Mouse (Mus musculus): ENCODE data around the gene Tomm5.
A peak's percentile ranks its signal among the peaks of the same experiment; 100 is the strongest.
"Not testable (repeated sequence)": the region's sequence is repeated elsewhere in the genome, so short reads cannot be mapped to it uniquely, and the experiment has no call there.

Gene Tomm5

DNA sequence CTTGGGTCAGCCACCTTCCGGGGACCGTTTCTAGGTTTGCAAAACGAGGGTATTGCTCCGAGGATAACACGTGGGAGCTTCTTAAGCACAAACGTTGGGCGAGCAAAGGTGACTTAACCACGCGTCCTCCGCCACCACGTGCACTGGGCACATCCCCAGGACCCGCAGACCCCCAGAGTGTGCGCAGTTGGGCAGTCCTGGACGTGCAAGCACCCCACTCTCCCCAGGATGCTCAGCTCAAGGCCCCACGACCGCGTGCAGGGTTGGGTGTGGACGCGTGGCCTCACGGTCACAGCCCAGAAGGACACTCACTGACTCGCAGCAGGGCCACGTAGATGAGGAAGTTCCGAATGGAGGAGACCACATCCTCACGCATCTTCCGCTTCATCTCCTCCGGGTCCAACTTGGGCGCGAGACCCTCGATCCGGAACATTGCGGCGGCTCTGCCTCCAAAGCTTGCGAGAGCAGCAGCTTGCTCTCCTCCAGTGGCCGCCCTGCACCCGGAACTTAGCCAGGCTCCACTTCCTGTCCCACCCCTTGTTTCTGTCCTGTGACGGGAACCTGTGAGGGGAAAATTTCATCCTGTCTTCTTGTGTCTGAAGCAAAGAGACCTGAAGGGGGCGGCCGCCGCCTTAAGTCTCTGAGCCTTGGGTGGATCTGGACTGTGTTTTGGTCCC is at the start of gene Tomm5:
Gene Tomm5 (minus strand): TSS at position 514 of the 677 bp plus-strand sequence.
- DNase-seq (ENCODE audit: low spot score in 2 of 2), result peak; percentile 84 to 95

DNA sequence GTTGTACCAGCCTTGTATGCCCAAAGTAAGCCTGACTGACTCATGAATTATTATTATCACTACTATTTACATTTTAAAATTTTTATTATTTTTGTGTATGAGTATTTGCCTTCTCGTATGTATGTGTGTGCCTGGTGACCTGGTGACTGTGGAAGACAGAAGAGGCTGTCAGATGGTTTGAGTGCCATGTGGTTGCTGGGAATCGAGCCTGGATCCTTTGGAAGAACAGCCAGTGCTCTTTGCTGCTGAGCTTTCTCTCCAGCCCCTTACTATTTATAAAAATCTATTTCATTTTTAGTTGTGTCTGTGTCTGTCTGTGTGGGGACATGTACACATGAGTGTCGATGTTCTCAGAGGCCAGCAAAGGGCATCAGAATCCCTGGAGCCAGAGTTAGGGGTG is 48.5 kb upstream of the Tomm5 start:
- no peak for DNase-seq (ENCODE audit: low spot score in 2 of 2)

DNA sequence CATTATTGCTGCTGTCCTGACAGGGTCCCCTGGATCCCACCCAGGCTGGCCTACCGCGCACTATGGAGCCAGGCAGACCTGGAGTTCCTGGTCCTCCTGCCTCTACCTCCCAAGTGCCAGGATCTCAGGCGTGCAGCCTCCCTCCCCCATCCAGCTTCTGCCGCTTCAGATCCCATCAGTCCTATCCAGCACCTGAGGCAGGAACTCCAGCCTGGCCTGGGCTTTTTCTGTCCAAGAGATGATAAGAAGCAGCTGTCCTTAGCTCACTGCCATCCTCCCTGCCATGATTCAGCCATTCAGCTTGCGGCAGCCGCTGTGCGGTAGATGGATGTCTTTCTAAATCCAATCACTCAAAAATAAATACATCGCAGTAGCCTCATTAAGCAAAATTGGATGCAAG is 35.1 kb upstream of the Tomm5 start:
- no peak for DNase-seq (ENCODE audit: low spot score in 2 of 2)

DNA sequence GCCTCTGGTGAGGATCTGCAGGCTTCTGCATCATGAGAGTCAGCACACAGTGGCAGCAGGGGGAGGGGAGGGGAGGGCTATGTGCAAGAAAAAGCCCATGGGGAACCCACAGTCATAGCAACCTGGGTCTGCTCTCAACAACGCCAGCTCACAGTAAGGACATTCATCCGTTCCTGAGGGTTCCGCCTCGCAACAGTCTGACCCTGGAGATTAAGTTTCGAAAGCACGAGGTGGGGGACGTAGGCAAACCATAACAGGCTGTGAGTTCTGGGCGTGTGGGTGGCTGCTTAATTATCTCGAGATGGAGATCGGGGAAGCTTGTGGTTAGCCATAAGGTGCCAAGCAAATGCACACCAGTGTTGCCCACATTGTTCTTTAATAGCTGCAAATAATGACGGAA is 34.5 kb upstream of the Tomm5 start:
- DNase-seq (ENCODE audit: low spot score in 2 of 2), result peak in 1 of 2 experiments; percentile 22

DNA sequence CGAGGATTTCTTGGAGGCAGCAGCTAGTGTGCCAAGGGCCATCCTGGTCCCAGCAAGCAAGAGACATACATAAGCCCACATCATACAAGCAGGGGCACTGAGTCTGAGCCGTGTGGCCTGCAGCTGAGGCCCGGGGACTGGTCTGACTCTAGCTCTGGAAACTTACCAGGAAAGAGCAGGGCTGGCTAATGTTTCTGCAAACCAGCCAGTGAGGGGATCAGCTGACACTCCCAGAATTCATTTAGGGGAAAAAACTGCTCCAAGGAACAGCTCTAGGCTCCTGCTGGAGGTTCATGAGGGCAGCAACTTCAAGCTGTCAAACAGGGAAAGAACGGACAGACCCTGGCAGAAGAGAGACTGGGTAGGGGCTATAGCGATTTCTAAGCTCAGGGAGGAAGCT is 33.9 kb upstream of the Tomm5 start:
- DNase-seq (ENCODE audit: low spot score in 2 of 2), result no peak

DNA sequence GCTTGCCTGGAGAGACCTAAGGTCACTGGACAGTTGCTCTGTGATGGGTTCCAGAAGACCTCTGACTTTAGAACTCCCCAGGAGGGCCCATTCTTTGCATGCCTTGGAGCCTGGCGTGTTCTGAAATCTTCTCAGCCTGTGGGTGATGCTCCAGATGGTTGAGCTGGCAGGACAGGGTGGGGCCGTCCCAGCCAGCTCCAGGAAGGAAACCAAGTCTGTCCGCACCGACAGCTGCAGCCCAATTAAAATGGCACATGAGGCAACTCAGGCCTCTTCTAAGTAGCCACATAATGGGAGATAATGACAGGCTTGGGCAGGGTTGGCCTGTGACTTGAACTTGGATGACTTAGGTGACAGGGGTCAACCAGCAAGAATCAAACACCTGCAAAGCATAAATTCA is 29.7 kb upstream of the Tomm5 start:
- DNase-seq (ENCODE audit: low spot score in 2 of 2), result no peak

DNA sequence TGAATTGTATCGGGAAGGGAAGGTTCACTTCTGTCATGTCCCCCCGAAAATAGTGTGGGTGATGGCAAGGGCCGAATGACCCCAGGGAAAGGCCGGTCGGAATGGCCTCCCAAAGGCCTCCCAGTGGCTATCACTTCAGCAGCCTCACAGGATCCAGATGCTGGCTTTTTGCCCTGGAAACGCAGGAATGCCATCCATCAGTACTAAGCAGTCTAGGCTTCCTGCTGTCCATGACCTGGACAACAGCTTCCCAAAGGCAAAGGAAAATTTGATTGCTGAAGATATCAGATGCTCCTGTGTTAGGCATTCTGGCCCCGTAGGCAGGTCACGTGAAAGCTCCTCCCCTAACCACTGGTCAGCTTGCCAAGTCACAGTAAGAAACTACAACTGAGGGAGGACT is 26.6 kb upstream of the Tomm5 start:
- no peak for DNase-seq (ENCODE audit: low spot score in 2 of 2)

DNA sequence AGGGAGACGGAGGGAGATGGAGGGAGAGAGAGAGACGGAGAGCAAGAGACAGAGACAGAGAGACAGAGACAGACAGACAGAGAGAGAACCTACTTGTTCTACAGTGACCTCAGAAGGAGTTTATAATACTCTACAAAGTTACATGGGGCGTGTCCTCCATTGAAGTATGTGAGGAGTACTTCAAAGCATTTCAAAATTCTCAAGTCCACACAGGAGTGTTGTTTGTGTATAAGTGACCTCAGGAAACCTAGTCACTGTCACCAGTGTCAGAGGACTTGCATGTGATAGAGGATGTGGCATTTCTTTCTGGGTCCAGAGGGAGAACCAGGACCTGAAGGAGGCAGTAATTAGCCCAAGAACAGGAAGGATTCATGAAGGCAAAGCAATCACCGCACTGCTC is 23.1 kb upstream of the Tomm5 start:
- no peak for DNase-seq (ENCODE audit: low spot score in 2 of 2)

DNA sequence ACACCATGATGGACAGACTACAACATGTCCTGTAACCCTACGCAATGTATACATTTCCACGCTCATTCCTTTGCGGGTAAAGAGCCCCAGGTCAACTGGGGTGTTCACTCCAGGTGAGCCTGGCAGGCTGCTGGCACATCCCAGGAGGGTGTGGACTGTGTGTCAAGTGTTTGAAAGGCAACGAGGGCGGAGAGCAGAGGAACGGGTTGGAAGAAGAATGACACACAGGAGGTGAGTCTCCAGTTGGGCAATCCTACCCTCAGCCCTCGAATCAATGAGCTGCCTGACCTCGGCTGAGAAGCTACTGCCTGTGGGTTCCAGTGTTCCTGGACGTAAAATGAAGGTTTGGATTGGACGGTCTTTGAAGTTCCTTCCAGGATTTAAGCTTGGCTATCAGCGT is 13.4 kb upstream of the Tomm5 start:
- no peak for DNase-seq (ENCODE audit: low spot score in 2 of 2)

DNA sequence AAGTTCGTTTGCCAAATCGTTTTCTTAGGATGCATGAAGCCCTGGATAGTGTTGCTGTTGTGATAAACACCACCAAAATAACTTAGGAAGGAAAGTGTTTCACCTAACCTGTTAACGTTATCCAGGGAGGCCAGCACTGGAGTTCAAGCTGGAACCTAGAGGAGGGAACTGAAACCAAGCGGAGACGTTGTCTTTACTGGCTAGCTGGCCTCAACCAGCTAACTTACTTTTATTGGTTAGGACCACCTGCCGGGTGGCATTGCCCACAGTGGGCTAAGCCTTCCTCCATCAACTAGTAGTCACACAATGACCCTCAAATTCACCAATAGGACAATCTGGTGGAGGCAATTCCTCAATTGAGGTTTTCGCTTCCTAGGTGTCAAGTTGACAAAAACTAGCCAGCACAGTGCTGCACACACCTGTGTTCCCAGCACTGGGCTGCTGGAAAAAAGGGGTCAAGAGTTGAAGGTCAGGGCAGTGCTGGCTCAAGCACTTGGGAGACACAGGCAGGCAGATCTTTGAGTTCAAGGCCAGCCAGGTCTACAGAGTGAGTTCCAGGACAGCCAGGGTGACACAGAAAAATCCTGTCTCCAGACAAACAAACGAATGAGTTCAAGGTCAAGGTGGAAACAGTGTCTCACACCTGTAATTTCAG is 669 bp upstream of the Tomm5 start:
- DNase-seq (ENCODE audit: low spot score in 2 of 2), result no peak

DNA sequence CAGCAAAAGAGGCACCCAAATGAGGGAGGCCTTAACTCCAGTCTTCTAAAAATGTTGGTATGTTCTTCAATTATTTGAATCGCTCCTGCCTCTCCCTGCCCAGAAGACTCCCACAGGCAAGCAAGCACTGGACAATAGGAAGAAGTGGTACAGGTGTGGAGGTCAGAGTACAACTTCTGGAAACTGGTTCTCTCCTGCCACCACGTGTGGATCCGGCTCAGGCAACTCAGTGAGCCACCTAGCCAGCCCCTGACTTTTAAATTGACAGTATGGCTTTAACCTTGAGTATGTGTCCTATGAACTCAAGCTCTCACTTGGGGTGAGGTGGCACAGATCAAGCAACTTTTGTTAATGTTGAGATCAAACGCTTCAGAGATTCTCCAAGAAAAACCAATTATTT is 848 bp downstream of the Tomm5 start:
- DNase-seq (ENCODE audit: low spot score in 2 of 2), result no peak

DNA sequence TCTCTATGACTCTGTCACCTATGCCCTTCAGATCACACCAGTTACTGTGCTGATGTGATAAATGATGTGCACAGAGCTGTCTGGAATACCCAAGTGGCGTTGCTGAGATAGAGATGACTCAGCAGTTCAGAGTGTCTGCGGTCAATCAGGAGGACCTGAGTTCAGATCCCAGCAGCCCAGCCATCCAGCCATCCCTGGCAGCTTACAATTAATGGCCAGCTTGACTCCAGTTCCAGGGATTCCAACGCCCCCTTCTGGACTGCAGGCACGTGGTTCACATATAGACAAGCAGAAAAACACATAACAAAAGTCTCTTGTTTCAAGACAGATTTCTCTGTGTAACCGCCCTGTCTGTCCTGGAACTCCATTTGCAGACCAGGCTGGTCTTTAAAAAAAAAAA is 1.5 kb downstream of the Tomm5 start:
- no peak for DNase-seq (ENCODE audit: low spot score in 2 of 2)

DNA sequence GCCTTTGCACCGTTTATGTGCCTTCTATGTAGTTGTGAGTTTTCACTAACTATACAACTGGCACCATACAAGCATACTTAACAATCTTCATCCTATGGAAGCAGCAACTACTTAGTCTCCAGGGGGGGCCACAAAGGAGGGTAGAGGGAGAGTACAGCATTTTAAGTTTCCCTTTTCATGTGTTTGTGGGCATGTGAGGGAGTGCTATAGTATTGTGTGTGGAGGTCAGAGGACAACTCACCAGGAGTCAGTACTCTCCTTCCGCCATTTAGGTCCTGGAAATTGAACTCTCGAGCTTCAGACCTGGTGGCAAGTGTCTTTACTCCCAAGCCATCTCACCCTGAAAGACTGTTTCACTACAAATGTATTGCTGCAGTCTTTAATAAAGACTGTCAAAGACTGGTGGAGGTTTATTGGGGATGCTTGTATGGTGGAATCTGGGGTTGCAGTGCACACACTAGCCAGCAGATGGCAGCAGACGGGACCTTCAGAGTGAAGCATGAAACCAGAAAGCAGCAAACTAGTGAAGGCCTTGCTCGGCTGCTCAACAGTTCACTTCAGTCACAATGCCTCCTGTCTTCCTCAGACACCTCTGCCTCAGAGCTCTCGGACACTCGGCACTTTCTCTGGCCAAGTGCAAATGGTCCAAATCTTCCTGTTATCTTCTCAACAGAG is 10.6 kb downstream of the Tomm5 start:
- peak in 1 of 2 experiments; percentile 77 for DNase-seq (ENCODE audit: low spot score in 2 of 2)

DNA sequence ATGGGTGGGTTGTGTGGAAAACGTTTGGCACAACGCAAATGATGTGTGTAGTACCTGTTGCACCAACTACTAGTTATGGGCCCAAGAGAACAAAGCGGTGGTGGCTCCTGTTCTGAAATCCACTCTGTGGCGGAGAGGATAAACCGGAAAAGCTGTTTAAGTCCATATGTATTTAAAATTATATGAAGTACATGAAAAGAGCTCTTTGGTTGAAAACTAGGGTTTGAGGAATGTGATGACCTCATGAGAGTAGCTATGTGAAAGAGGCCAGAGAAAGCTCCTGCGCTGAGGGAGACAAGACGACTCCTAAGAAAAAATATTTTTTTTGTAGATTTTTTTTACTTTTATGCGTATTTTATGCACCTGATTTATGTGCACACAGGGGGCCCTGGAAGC is 23.0 kb downstream of the Tomm5 start:
- DNase-seq (ENCODE audit: low spot score in 2 of 2), result no peak

DNA sequence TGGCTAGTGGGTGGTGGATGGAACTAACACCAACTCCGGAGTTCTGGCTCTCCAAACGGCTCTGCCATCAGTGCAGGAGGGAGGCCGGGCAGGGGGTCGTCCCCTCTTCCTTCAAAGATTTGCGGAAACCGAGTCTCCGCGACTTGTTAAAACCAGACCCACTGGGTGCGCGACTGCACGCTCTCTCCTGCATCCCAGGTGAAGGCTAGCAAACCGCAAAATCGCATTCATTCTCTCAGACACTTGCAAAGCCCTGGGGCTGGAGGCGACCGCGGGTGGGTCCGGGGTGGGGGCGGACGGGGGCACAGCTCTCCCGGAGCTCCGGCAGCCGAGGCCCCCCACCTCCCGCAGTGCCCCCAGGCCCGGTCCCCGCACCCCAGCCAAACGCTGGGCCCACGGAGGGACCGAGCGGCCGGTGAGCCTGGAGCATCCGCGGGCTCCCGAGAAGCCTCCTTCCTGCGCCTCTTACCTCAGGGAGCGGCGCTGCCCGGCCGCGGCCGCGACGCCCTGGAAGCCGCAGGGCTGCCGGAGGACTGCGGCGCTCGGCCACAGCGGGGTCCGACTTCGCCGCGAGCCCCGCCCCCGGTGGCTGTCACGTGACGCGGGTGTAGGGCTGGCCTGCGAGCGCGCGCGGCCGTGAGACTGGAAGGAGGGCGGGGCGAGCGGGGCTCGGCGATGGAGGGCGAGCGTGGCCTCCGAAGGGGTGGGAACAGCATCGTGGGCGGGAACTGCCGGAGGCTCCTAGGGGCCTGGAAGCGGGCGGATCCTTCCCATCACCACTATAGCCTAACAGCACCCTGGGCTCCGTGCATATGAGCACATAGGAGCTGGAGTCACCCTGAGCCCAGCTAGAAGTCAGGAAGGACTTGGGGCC is 23.7 kb downstream of the Tomm5 start, which contains the start of gene Fbxo10:
Gene Fbxo10 (minus strand): TSS at position 584 of the 874 bp plus-strand sequence.
- peak; percentile 69 to 89 for DNase-seq (ENCODE audit: low spot score in 2 of 2)

DNA sequence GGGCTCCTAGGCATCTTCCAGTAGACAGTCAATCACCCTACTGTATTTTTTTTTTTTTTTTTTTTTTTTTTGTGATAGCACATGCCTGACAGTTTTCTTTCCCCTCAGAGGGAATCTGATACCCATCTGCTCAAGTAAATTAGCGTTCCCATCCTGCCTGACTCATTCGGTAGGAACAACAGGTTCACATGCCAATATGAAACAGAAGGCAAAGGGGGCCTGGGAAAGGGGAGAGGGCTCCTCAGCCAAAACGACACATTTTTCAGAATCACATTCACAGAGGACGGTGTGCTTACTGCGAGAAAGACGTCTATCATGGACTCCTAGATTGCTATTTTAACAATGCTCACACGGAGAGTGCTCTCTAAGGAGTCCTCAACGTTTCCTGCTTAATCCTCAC is 24.4 kb downstream of the Tomm5 start:
- DNase-seq (ENCODE audit: low spot score in 2 of 2), result no peak

DNA sequence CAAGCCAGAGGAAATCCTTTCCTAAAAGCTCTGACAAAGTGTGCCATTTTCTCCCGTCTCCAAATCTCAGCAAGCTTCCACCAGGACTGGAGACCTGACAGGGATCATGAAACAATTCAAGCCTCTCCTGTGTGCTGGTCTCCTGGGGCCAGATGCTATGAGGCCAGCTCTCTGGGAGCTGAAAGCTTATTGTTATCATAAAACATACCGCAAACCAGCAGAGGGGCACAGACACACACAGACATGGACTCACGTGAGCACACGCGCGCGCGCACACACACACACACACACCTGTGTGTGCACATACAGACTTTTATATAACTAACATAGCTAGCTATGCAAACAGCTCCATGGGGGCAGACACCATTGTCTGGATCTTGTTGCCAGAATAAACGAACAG is 25.0 kb downstream of the Tomm5 start:
- peak in 1 of 2 experiments; percentile 16 for DNase-seq (ENCODE audit: low spot score in 2 of 2)

DNA sequence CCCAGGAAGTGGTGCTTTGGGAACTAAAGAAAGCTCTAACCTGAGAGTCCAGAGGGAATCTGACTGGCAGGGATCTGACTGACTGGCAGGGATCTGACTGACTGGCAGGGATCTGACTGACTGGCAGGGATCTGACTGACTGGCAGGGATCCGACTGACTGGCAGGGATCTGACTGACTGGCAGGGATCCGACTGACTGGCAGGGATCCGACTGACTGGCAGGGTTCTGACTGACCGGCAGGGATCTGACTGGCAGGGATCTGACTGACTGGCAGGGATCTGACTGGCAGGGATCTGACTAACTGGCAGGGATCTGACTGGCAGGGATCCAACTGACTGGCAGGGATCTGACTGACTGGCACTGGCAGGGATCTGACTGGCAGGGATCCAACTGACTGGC is 26.9 kb downstream of the Tomm5 start:
- DNase-seq (ENCODE audit: low spot score in 2 of 2), result not testable (repeated sequence)

DNA sequence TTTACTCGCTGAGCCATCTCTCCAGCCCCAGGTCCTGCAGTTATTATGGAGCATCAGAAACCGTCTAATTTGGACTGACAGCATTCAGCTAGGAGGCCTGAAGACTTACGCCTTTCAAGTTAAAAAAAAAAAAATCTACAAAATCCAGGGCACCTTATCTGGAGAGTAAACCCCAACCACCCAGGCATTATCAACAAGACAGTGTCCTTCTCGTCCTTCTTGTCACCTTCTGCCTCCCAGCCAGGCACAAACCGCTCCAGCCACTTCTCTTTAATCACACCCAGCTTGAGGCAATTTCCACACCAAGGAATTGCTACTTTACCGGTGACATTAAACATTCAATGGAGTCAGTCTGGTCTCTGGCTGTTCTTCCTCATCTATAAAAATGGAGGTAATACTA is 34.4 kb downstream of the Tomm5 start:
- no peak for DNase-seq (ENCODE audit: low spot score in 2 of 2)

DNA sequence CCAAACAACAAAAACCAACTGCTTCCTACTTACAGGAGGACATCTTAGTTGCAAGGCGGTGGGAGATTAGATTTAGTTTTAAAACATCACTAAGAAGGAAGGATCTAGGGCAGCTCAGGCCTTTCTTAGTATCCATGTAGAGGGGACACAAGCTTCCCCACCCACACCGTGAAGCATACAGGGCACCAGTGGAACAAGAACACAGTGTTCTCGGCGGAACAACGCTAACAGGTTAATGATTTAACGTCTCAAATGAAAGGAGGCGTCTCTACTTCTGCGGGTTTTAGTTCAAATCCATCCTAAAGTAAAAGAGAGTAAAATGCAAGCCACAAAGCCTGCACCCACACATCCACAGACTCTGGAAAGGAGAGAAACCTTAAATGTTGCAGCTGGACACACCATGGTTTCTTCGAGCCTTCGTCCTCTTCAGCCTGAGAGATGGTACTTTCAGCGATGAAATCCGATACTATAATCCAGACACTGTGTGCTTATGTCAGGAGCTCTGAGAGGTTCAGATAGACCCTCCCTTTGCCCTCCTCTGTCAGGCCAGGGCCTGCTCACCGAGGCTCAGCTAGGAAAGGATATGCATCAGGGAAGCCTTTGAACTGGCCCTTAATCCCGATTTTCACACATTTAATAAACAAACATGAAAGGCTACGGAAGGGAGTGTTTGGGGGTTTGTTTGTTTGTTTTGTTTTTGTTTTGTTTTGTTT is 35.5 kb downstream of the Tomm5 start:
- DNase-seq (ENCODE audit: low spot score in 2 of 2), result no peak

DNA sequence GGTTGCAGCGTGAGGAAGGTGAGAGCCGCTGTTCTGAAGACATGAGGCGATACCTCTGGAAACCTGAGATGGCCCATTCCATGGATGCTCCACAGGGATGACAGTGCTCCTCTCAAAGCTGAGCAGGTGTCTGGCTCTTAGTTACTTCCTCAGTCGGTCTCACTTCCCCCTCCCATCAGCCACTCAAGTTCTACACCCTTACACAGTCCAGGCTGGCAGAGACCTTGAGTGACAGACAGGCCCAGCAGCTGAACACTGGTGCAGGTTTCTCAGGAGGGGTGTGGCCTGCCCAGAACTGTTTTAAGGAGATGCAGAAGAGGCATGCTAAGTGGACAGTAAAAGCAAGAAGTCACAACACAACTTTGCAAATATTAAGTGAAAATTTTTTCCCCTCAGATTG is 40.2 kb downstream of the Tomm5 start:
- DNase-seq (ENCODE audit: low spot score in 2 of 2), result no peak

All from left cerebral cortex, adult 9 months (tissue).